Comparison of ENCODE assay signal across 27 mouse cellular contexts in the genomic region with DNA sequence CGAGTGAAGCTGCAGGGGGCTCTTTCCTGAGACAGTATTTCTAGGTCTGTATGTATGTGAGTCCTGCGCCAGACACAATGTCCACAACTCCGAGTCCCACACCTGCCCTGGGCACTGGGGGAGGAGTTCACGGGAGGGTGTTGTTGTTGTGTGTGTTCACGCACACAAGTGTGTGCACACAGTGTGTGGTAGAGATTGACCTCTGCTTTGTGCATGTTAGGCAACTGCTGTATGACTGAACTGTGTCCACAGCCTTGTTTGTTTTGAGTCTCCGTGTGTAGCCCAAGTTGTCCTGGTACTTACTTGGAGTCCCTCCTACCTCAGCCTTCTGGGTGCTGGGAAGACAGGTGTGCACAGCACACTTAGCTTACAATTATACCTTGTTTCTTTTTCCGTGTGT. TPM values are rescaled to one million over a fixed set of nuclear protein-coding genes. Genes with fewer than 3 reads are reported as not detected.
DNase-seq lines count a peak whose midpoint lies in the region; ATAC-seq and TF ChIP-seq lines count a peak whose summit lies in the region.
"Had no signal": no experiment of that assay in that cellular context is flagged by ENCODE, and none has a peak within 500 bp of the region (broad histone marks: within the 10 kb centered on the region; RNA-seq: fewer than 3 reads in every experiment).

No protein-coding gene starts in this region.

- no peaks in the 10 kb centered on the region for H3K9me3 ChIP-seq in forebrain, embryonic 15.5 days
- H3K9me3 ChIP-seq in forebrain, embryonic 12.5 days: no peaks in the 10 kb centered on the region
- no peaks in the 10 kb centered on the region for H3K9me3 ChIP-seq in liver, embryonic 11.5 days (ENCODE audit: control insufficient read depth, low read length)
- H3K9me3 ChIP-seq in liver, embryonic 16.5 days (replicated peaks; ENCODE audit: control insufficient read depth, low read length): no peaks in the 10 kb centered on the region
- H3K9me3 ChIP-seq: embryonic facial prominence, embryonic 12.5 days; heart, embryonic 13.5 days; hindbrain, embryonic 15.5 days; limb, embryonic 13.5 days; lung, embryonic 15.5 days; midbrain, embryonic 12.5 days; neural tube, embryonic 12.5 days had no signal

- intact Hi-C loops in left cerebral cortex, postnatal 36 days (cut with DNase I): no loop called here

- 95% methylated on average over 7 of the region's 7 CpGs for WGBS in forebrain, embryonic 15.5 days
- WGBS in forebrain, embryonic 12.5 days: 93% methylated on average over 7 of the region's 7 CpGs
- 87% methylated on average over 7 of the region's 7 CpGs for WGBS in liver, embryonic 11.5 days
- WGBS in liver, embryonic 16.5 days (ENCODE audit: insufficient replicate concordance): 70% methylated on average over 7 of the region's 7 CpGs

- H3K4me3 ChIP-seq in forebrain, embryonic 15.5 days: no peak overlapping the region
- no peak overlapping the region for H3K4me3 ChIP-seq in forebrain, embryonic 12.5 days (replicated peaks)
- no peak overlapping the region for H3K4me3 ChIP-seq in layer of hippocampus, adult 2 months
- no peak overlapping the region for H3K4me3 ChIP-seq in liver, embryonic 11.5 days (ENCODE audit: low read depth, low read length)
- no peak overlapping the region for H3K4me3 ChIP-seq in liver, embryonic 16.5 days (ENCODE audit: low read depth, low read length)
- H3K4me3 ChIP-seq: embryonic facial prominence, embryonic 12.5 days; heart, adult 2 months; heart, embryonic 13.5 days; hindbrain, embryonic 15.5 days; left cerebral cortex, adult 2 months; limb, embryonic 13.5 days; lung, embryonic 15.5 days; midbrain, embryonic 12.5 days; myocyte; neural tube, embryonic 12.5 days had no signal

- no peak for DNase-seq in layer of hippocampus, adult 2 months (ENCODE audit: low spot score in 2 of 2)
- DNase-seq in layer of hippocampus, adult 18-20 months (ENCODE audit: low spot score in 2 of 2): no peak
- DNase-seq in liver, embryonic 11.5 days (ENCODE audit: low spot score): no peak
- no peak for DNase-seq in left cerebral cortex, postnatal 36 days (ENCODE audit: low spot score in 2 of 2)
- DNase-seq: adrenal gland, postnatal 14 days; cerebellum, adult 11 months; cerebellum, adult 9-10 months; embryo, embryonic 11 days; heart, adult 2 months; heart, postnatal 10 days; right cerebral cortex, adult 18-20 months; thymus, postnatal 4 days had no signal

- TF ChIP-seq CTCF in layer of hippocampus, adult 2 months (conservative IDR thresholded peaks at IDR 0.05): no peak

- no peak overlapping the region for H3K4me2 ChIP-seq in forebrain, embryonic 15.5 days (replicated peaks)
- H3K4me2 ChIP-seq in forebrain, embryonic 12.5 days: no peak overlapping the region
- no peak overlapping the region for H3K4me2 ChIP-seq in liver, embryonic 11.5 days
- no peak overlapping the region for H3K4me2 ChIP-seq in liver, embryonic 16.5 days (ENCODE audit: low read depth, low read length)
- H3K4me2 ChIP-seq: embryonic facial prominence, embryonic 12.5 days; heart, embryonic 13.5 days; hindbrain, embryonic 15.5 days; limb, embryonic 13.5 days; lung, embryonic 15.5 days; midbrain, embryonic 12.5 days; neural tube, embryonic 12.5 days had no signal

- H3K27me3 ChIP-seq in forebrain, embryonic 15.5 days: no peaks in the 10 kb centered on the region
- no peaks in the 10 kb centered on the region for H3K27me3 ChIP-seq in forebrain, embryonic 12.5 days
- no peaks in the 10 kb centered on the region for H3K27me3 ChIP-seq in liver, embryonic 11.5 days (replicated peaks; ENCODE audit: control insufficient read depth, insufficient read depth, low read length)
- no peaks in the 10 kb centered on the region for H3K27me3 ChIP-seq in liver, embryonic 16.5 days (ENCODE audit: control insufficient read depth, insufficient read depth, low read depth, low read length)
- H3K27me3 ChIP-seq: embryonic facial prominence, embryonic 12.5 days; heart, embryonic 13.5 days; hindbrain, embryonic 15.5 days; limb, embryonic 13.5 days; lung, embryonic 15.5 days; midbrain, embryonic 12.5 days; neural tube, embryonic 12.5 days; Patski had no signal

- ATAC-seq in forebrain, embryonic 15.5 days (replicated peaks): no peak
- no peak for ATAC-seq in forebrain, embryonic 12.5 days (ENCODE audit: low FRiP score)
- no peak for ATAC-seq in liver, embryonic 11.5 days (replicated peaks; ENCODE audit: low FRiP score)
- peak; percentile 62 for ATAC-seq in liver, embryonic 16.5 days (ENCODE audit: low read depth)
- no peak for ATAC-seq in megakaryocyte-erythroid progenitor cell, adult 5-6 weeks (replicated peaks; ENCODE audit: low FRiP score, low TSS enrichment, poor library complexity, severe bottlenecking)
- ATAC-seq: inflammation-experienced regulatory T-cells, adult 6 months had no signal

- no peak overlapping the region for H3K9ac ChIP-seq in forebrain, embryonic 15.5 days (replicated peaks)
- no peak overlapping the region for H3K9ac ChIP-seq in forebrain, embryonic 12.5 days
- no peak overlapping the region for H3K9ac ChIP-seq in liver, embryonic 11.5 days (ENCODE audit: low read depth, low read length)
- H3K9ac ChIP-seq in liver, embryonic 16.5 days (ENCODE audit: low read depth, low read length): no peak overlapping the region
- H3K9ac ChIP-seq: embryonic facial prominence, embryonic 12.5 days; heart, embryonic 13.5 days; hindbrain, embryonic 15.5 days; limb, embryonic 13.5 days; lung, embryonic 15.5 days; midbrain, embryonic 12.5 days; neural tube, embryonic 12.5 days had no signal

- peak overlapping the region; percentile 87; the same call in 1 of the 2 replicates for H3K27ac ChIP-seq in forebrain, embryonic 15.5 days (replicated peaks)
- no peak overlapping the region for H3K27ac ChIP-seq in forebrain, embryonic 12.5 days
- peak overlapping the region; percentile 83 for H3K27ac ChIP-seq in layer of hippocampus, adult 2 months
- peak overlapping the region; percentile 44 for H3K27ac ChIP-seq in liver, embryonic 11.5 days (ENCODE audit: low read depth, low read length)
- peak overlapping the region; percentile 64 for H3K27ac ChIP-seq in liver, embryonic 16.5 days (ENCODE audit: low read length)
- H3K27ac ChIP-seq: embryonic facial prominence, embryonic 12.5 days; heart, adult 2 months; heart, embryonic 13.5 days; hindbrain, embryonic 15.5 days; limb, embryonic 13.5 days; lung, embryonic 15.5 days; neural tube, embryonic 12.5 days had no signal

- H3K4me1 ChIP-seq in forebrain, embryonic 15.5 days: peaks cover 3% of the 10 kb centered on the region
- H3K4me1 ChIP-seq in forebrain, embryonic 12.5 days: peaks cover 4% of the 10 kb centered on the region; the same call in 1 of the 2 replicates
- H3K4me1 ChIP-seq in liver, embryonic 11.5 days (replicated peaks; ENCODE audit: control insufficient read depth, insufficient read depth, low read length): peaks cover 17% of the 10 kb centered on the region
- peaks cover 16% of the 10 kb centered on the region for H3K4me1 ChIP-seq in liver, embryonic 16.5 days (ENCODE audit: control insufficient read depth, low read depth, low read length)
- H3K4me1 ChIP-seq: embryonic facial prominence, embryonic 12.5 days; hindbrain, embryonic 15.5 days; limb, embryonic 13.5 days; lung, embryonic 15.5 days; midbrain, embryonic 12.5 days had no signal

- peaks cover 87% of the 10 kb centered on the region for H3K36me3 ChIP-seq in forebrain, embryonic 15.5 days
- peaks cover 99% of the 10 kb centered on the region for H3K36me3 ChIP-seq in forebrain, embryonic 12.5 days (replicated peaks)
- H3K36me3 ChIP-seq in liver, embryonic 11.5 days (ENCODE audit: control insufficient read depth, insufficient read depth, low read length): peaks cover 61% of the 10 kb centered on the region
- H3K36me3 ChIP-seq in liver, embryonic 16.5 days (ENCODE audit: control insufficient read depth, insufficient read depth): peaks cover 30% of the 10 kb centered on the region

RNA-seq across cellular contexts. Expression of a gene that starts 23.0 kb away (rescaled TPM):
- 4.5 and 4.8 TPM in 2 replicates for polyA plus RNA-seq in forebrain, embryonic 15.5 days (2015; fragmentation: Nextera tagmentation; extraction: Ambion mirVana)
- polyA plus RNA-seq in forebrain, embryonic 12.5 days (2016; fragmentation: Nextera tagmentation; extraction: Ambion mirVana): 10.0 and 11.6 TPM in 2 replicates
- 1 to 10 TPM; 3.2 to 4.2 TPM for total RNA-seq in layer of hippocampus, adult 2 months (2021)
- total RNA-seq in layer of hippocampus, adult 18-20 months (2021): 1 to 10 TPM; 4.0 to 6.0 TPM
- 20.0 and 20.9 TPM in 2 replicates for polyA plus RNA-seq in liver, embryonic 11.5 days (2014; fragmentation: Nextera tagmentation; extraction: Ambion mirVana)
- polyA plus RNA-seq in liver, embryonic 16.5 days (2015; fragmentation: Nextera tagmentation; extraction: Ambion mirVana): 3.5 and 5.0 TPM in 2 replicates
- total RNA-seq in left cerebral cortex, postnatal 36 days (2021): 1 to 10 TPM; 4.6 TPM
- total RNA-seq in megakaryocyte-erythroid progenitor cell, adult 5-6 weeks (2014; fragmentation: Nextera tagmentation): 32.1 and 34.7 TPM in 2 replicates
- total RNA-seq in megakaryocyte-erythroid progenitor cell, adult 5-6 weeks (2017): 6.7 and 11.2 TPM in 2 replicates

RNA-seq across cellular contexts. Expression of a gene that starts 23.3 kb away (rescaled TPM):
- polyA plus RNA-seq in forebrain, embryonic 15.5 days (2015; fragmentation: Nextera tagmentation; extraction: Ambion mirVana): 39.0 and 41.7 TPM in 2 replicates
- polyA plus RNA-seq in forebrain, embryonic 12.5 days (2016; fragmentation: Nextera tagmentation; extraction: Ambion mirVana): 50.3 and 55.0 TPM in 2 replicates
- total RNA-seq in layer of hippocampus, adult 2 months (2021): 10 to 100 TPM; 20.0 to 20.6 TPM
- total RNA-seq in layer of hippocampus, adult 18-20 months (2021): 10 to 100 TPM; 23.4 to 23.8 TPM
- polyA plus RNA-seq in liver, embryonic 11.5 days (2014; fragmentation: Nextera tagmentation; extraction: Ambion mirVana): 95.5 and 95.6 TPM in 2 replicates
- polyA plus RNA-seq in liver, embryonic 16.5 days (2015; fragmentation: Nextera tagmentation; extraction: Ambion mirVana): 70.7 and 76.8 TPM in 2 replicates
- 10 to 100 TPM; 22.8 to 23.1 TPM for total RNA-seq in left cerebral cortex, postnatal 36 days (2021)
- total RNA-seq in megakaryocyte-erythroid progenitor cell, adult 5-6 weeks (2014; fragmentation: Nextera tagmentation): 7.3 and 20.4 TPM in 2 replicates
- total RNA-seq in megakaryocyte-erythroid progenitor cell, adult 5-6 weeks (2017): 5.4 and 9.6 TPM in 2 replicates

RNA-seq across cellular contexts. Expression of a gene that starts 32.0 kb away (rescaled TPM):
- 430 and 440 TPM in 2 replicates for polyA plus RNA-seq in forebrain, embryonic 15.5 days (2015; fragmentation: Nextera tagmentation; extraction: Ambion mirVana)
- polyA plus RNA-seq in forebrain, embryonic 12.5 days (2016; fragmentation: Nextera tagmentation; extraction: Ambion mirVana): 302 and 307 TPM in 2 replicates
- total RNA-seq in layer of hippocampus, adult 2 months (2021): 100 to 1,000 TPM; 654 to 684 TPM
- 100 to 1,000 TPM; 682 to 695 TPM for total RNA-seq in layer of hippocampus, adult 18-20 months (2021)
- polyA plus RNA-seq in liver, embryonic 11.5 days (2014; fragmentation: Nextera tagmentation; extraction: Ambion mirVana): 56.8 and 59.3 TPM in 2 replicates
- 14.5 and 14.6 TPM in 2 replicates for polyA plus RNA-seq in liver, embryonic 16.5 days (2015; fragmentation: Nextera tagmentation; extraction: Ambion mirVana)
- 100 to 1,000 TPM; 783 to 837 TPM for total RNA-seq in left cerebral cortex, postnatal 36 days (2021)
- 35.3 and 58.3 TPM in 2 replicates for total RNA-seq in megakaryocyte-erythroid progenitor cell, adult 5-6 weeks (2014; fragmentation: Nextera tagmentation)
- total RNA-seq in megakaryocyte-erythroid progenitor cell, adult 5-6 weeks (2017): 28.3 and 36.1 TPM in 2 replicates

Comparison
In these comparisons a context has a peak if more than half of its experiments do, and no peak if none do; other contexts are left out.
1. RNA of a gene that starts 32.0 kb away (total RNA-seq): 783 to 837 TPM in left cerebral cortex, postnatal 36 days, 682 to 695 TPM in layer of hippocampus, adult 18-20 months and 654 to 684 TPM in layer of hippocampus, adult 2 months; 28.3 to 58.3 TPM in megakaryocyte-erythroid progenitor cell, adult 5-6 weeks; every median in the first group is over 10 times any median in the second.